Mouse (Mus musculus) bone marrow macrophage, adult 2 months (primary cell): ENCODE results near the gene Zfyve21.

ENCODE experiments used
- CTCF ChIP-seq: IDR thresholded peaks from 2 replicates; pipeline ENCODE4 v1.5.1; 2012; ENCODE audit warnings: low read depth, mild to moderate bottlenecking, low read length, moderate library complexity
- POLR2A ChIP-seq: IDR thresholded peaks from 2 replicates; pipeline ENCODE4 v1.6.1; 2012; ENCODE audit warnings: mild to moderate bottlenecking, low read depth, low read length, borderline replicate concordance

GRCm38 (mm10) chr12:111769816-111770577, 44.0 kb upstream of the Zfyve21 start:
- TF ChIP-seq CTCF, result no peak
- TF ChIP-seq POLR2A, result no peak
